Mouse (Mus musculus) kidney, adult 2 months (tissue): ENCODE results near the gene Trim47. TPM values are rescaled to one million over a fixed set of nuclear protein-coding genes. Genes with fewer than 3 reads are reported as not detected.

Experiments used
- DNase-seq: peaks from one replicate; pipeline ENCODE4 v3.0.0; 2021
- H3K27ac ChIP-seq: fragments of 200-500 bp; 2 replicates; pipeline ENCODE4 v1.5.1; 2012; ENCODE audit warnings: low read depth, low read length, control low read depth, inconsistent platforms; ENCODE audit not compliant: insufficient read depth
- H3K27me3 ChIP-seq: fragments of 200-500 bp; replicated peaks from 2 replicates; pipeline ENCODE4 v1.6.1; 2012; ENCODE audit warnings: mild to moderate bottlenecking, moderate library complexity, low read length, inconsistent platforms; ENCODE audit not compliant: control insufficient read depth, insufficient read depth
- H3K36me3 ChIP-seq: fragments of 200-500 bp; 2 replicates; pipeline ENCODE4 v1.6.1; 2012; ENCODE audit warnings: mild to moderate bottlenecking, moderate library complexity, low read length, inconsistent platforms; ENCODE audit not compliant: control insufficient read depth, insufficient read depth
- H3K4me1 ChIP-seq: fragments of 200-500 bp; 2 replicates; pipeline ENCODE4 v1.6.1; 2011; ENCODE audit warnings: low read length; ENCODE audit not compliant: control insufficient read depth, insufficient read depth
- H3K4me3 ChIP-seq: fragments of 200-500 bp; 2 replicates; pipeline ENCODE4 v1.5.1; 2011; ENCODE audit warnings: mild to moderate bottlenecking, low read depth, low read length, control low read depth; ENCODE audit not compliant: insufficient read depth
- CTCF ChIP-seq: fragments of 200-500 bp; conservative IDR thresholded peaks from 2 replicates; pipeline ENCODE4 v1.5.1; 2011; ENCODE audit warnings: low read depth, mild to moderate bottlenecking, control low read depth, low read length, moderate library complexity, mixed read lengths; ENCODE audit not compliant: insufficient read depth, insufficient read length
- POLR2A ChIP-seq: fragments of 200-500 bp; IDR thresholded peaks from one replicate; pipeline ENCODE4 v1.6.1; 2011; ENCODE audit warnings: low read depth, low read length, control low read depth
- WGBS: fragments of 180-500 bp; shearing (Covaris S2); methylation state at CpG from one replicate; pipeline ENCODE4 v1.1.7; 2018; 5-methylcytosine and 5-hydroxymethylcytosine counted together
- polyA plus RNA-seq: library from polyadenylated mRNA; depleted of rRNA; stranded (reverse); fragments of >200 nt; gene quantifications from 2 replicates; pipeline ENCODE4 v1.2.3, GENCODE M21; 2012

The Trim47 gene
- polyA plus RNA-seq, 1 experiment: 34.9 TPM

DNA sequence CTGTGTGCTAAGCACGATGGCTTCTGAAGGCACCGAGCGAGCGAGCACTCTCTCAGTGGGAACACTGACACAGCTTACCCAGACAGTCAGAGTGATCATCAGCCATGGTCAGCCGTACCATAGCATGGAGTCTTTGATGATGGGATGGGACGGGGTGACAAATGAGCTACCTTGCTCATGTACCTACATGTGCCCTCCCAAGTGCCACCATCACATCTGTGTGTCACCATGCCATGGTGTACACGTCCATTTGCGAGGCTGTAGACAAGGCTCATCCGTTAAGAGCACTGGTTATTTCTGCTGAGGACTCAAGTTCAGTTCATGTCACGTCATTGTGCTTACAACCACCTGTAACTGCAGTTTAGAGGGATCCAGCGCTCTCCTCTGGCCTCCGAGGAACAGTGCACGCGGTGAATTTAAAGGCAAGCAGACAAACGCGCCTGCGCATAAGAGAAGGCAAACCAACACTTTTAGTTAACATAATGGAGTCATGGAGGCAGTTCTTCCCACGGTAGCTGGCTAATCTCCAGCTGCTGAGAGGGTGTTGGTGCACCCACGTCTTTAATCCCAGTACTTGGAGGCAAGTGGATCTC lies 15.3 kb downstream of the Trim47 start:
- WGBS: 93% methylated on average over 19 of the region's 19 CpGs
- TF ChIP-seq CTCF (no peak), POLR2A (no peak)
- Histone ChIP-seq H3K4me3 (no peak overlapping the region), H3K36me3 (peaks cover 1% of the 10 kb centered on the region; the same call in 1 of the 2 replicates), H3K27ac (no peak overlapping the region), H3K4me1 (peaks cover 16% of the 10 kb centered on the region; the same call in 1 of the 2 replicates), H3K27me3 (no peaks in the 10 kb centered on the region)
- no peak for DNase-seq

GRCm38 (mm10) chr11:116111067-116111466 lies 15.9 kb downstream of the Trim47 start:
- Histone ChIP-seq H3K36me3 (peaks cover 2% of the 10 kb centered on the region; the same call in 1 of the 2 replicates), H3K27ac (peak overlapping the region; percentile 54), H3K4me3 (no peak overlapping the region), H3K4me1 (peaks cover 21% of the 10 kb centered on the region; the same call in 1 of the 2 replicates), H3K27me3 (no peaks in the 10 kb centered on the region)
- no peak for DNase-seq
- 87% methylated on average over 4 of the region's 4 CpGs for WGBS
- TF ChIP-seq POLR2A (no peak), CTCF (0 out of 2 replicates have a peak, but pooled peaks have one; percentile 8)

- Histone ChIP-seq H3K27me3 (no peaks in the 10 kb centered on the region), H3K4me3 (peak overlapping the region; percentile 90), H3K4me1 (peaks cover 21% of the 10 kb centered on the region; the same call in 1 of the 2 replicates), H3K36me3 (peaks cover 2% of the 10 kb centered on the region; the same call in 1 of the 2 replicates), H3K27ac (peak overlapping the region; percentile 91)
- TF ChIP-seq POLR2A: no peak
- TF ChIP-seq CTCF: no peak
- WGBS: 11% methylated on average over 10 of the region's 10 CpGs
- peak; percentile 72 for DNase-seq
Measured at GRCm38 (mm10) chr11:116110540-116110939, 16.5 kb downstream of the Trim47 start.

GRCm38 (mm10) chr11:116110131-116110530 lies 16.9 kb downstream of the Trim47 start:
- H3K27ac ChIP-seq: peak overlapping the region; percentile 91
- peak; percentile 93 for DNase-seq
- 1% methylated on average over 35 of the region's 35 CpGs for WGBS
- no peaks in the 10 kb centered on the region for H3K27me3 ChIP-seq
- peak overlapping the region; percentile 90 for H3K4me3 ChIP-seq
- peaks cover 2% of the 10 kb centered on the region; the same call in 1 of the 2 replicates for H3K36me3 ChIP-seq
- TF ChIP-seq CTCF (no peak), POLR2A (peak; percentile 82)
- H3K4me1 ChIP-seq: peaks cover 23% of the 10 kb centered on the region; the same call in 1 of the 2 replicates

DNA sequence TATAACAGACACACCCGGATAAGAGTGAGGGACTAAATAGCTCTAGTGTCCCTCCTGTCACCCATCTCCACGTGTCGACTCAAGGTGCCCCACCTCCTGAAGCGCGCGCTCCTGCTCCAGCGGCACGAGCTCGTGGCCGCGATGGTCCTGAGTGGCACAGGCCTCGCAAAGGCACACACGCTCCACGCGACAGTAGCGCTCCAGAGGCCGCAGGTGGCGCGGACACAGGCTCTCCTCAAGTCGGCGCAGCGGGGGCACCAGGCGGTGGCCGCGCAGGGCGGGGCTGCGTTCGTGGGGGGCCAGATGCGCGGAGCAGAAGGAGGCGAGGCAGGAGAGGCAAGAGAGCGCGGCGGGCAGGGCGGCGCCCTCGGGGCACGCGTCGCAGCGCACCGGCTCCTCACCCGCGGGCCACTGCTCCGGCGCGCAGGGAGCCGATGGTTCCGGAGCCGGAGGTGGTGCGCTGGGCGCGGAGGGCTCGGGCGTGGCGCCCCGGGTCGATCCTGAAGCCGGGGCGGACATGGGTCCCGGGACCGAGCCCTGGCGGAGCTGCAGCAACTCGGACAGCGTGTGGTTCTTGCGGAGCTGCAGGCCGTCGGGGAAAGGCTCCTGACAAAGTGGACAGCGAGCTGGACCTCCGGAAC lies 17.4 kb downstream of the Trim47 start:
- peak overlapping the region; percentile 90 for H3K4me3 ChIP-seq
- H3K27me3 ChIP-seq: no peaks in the 10 kb centered on the region
- TF ChIP-seq CTCF (0 out of 2 replicates have a peak, but pooled peaks have one; percentile 2), POLR2A (peak; percentile 19)
- peak overlapping the region; percentile 91 for H3K27ac ChIP-seq
- peaks cover 2% of the 10 kb centered on the region; the same call in 1 of the 2 replicates for H3K36me3 ChIP-seq
- H3K4me1 ChIP-seq: peaks cover 26% of the 10 kb centered on the region; the same call in 1 of the 2 replicates
- DNase-seq: peak; percentile 62
- WGBS: under 1% methylated on average over 67 of the region's 70 CpGs

GRCm38 (mm10) chr11:116108464-116109137 lies 18.4 kb downstream of the Trim47 start:
- no peaks in the 10 kb centered on the region for H3K27me3 ChIP-seq
- 9% methylated on average over 23 of the region's 23 CpGs for WGBS
- peak overlapping the region; percentile 90 for H3K4me3 ChIP-seq
- H3K27ac ChIP-seq: peak overlapping the region; percentile 91
- H3K36me3 ChIP-seq: peaks cover 2% of the 10 kb centered on the region; the same call in 1 of the 2 replicates
- DNase-seq: peak; percentile 86
- TF ChIP-seq CTCF: no peak
- peak; percentile 53 for TF ChIP-seq POLR2A
- H3K4me1 ChIP-seq: peaks cover 32% of the 10 kb centered on the region
